Mouse (Mus musculus): ENCODE data around the gene Hist1h2bf. TPM values are rescaled to one million over a fixed set of nuclear protein-coding genes. Genes with fewer than 3 reads are reported as not detected.
"Not testable (repeated sequence)": the region's sequence is repeated elsewhere in the genome, so short reads cannot be mapped to it uniquely, and the experiment has no call there.

The Hist1h2bf gene
- polyA plus RNA-seq, 1 experiment from 2014 or later: 1.6 TPM

DNA sequence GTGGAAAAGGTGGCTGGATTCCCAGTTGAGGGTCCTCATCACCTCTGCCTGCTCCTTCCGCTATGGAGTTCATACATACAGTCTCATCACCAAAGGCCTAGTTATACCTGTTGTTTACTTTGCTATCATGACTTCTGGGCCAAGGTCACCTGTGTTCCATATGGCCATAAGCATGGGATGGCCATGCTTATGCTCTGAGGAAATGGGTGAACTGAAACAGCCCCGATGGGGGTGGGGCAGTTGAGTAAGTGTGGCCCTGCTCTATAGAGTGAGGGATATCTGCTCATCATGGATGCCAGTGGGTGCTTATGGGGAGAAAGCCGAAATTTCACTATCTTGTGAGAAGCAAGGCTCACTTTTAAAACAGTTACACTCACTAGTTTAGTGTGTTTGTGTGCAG is 31.1 kb upstream of the Hist1h2bf start:
- Histone ChIP-seq H3K4me1 (no peaks in the 10 kb centered on the region), H3K9me3 (no peaks in the 10 kb centered on the region), H3K27me3 (replicated peaks) (no peaks in the 10 kb centered on the region), H3K9ac (no peak overlapping the region), H3K4me3 (no peak overlapping the region), H3K27ac (replicated peaks) (no peak overlapping the region), H3K36me3 (no peaks in the 10 kb centered on the region), H3K4me2 (no peak overlapping the region)
- ATAC-seq (ENCODE audit: extremely low read depth, insufficient number of reproducible peaks, low FRiP score, low TSS enrichment): no peak
- WGBS: 79% methylated on average over 3 of the region's 3 CpGs

DNA sequence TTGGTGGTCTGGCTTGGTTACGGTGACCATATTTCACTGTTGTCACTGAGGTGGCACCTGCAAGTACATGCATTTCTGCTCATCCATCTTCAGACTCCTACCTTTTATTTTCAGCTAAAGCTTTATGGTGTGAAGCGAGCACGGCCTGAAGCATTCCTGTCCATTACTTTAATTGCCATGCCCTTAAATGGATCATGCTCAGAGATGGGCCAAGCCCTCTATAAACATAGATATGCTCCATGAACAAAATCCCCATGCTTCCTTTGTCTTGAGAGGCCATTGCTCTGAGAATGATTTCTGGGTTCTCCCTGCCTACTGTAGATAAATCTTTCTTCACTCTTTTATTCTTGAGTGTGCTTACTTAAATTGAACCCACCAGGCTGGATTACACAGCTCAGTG is 30.5 kb upstream of the Hist1h2bf start:
- Histone ChIP-seq H3K9me3 (no peaks in the 10 kb centered on the region), H3K27ac (replicated peaks) (no peak overlapping the region), H3K4me1 (no peaks in the 10 kb centered on the region), H3K27me3 (replicated peaks) (no peaks in the 10 kb centered on the region), H3K4me2 (no peak overlapping the region), H3K4me3 (no peak overlapping the region), H3K9ac (no peak overlapping the region), H3K36me3 (no peaks in the 10 kb centered on the region)
- WGBS: 76% methylated on average over 3 of the region's 3 CpGs
- ATAC-seq (ENCODE audit: extremely low read depth, insufficient number of reproducible peaks, low FRiP score, low TSS enrichment): no peak

DNA sequence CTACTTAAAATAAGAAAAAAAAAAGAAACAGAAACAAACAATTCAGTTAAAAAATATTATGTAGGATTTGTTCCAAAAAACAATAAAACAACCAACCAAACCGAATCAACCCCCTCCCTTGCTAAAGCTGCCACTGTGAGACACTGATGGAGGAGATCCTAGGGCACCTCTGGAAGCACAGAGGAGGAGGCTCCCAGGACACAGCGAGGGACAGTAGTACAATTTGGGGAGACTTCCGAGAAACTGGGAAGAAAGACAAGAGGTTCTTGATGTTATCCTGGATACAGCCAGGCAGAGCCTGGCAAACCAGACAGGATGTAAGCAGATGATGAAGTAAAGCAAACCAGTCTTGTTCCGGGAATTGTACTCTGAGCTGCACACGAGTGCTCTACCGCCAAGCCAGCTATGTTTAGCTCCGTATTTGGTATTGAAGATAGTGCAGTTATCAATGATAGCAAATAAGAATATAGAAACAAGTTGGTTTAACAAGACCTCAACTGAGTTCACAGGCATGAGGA is 29.2 kb upstream of the Hist1h2bf start:
- H3K9me3 ChIP-seq: no peaks in the 10 kb centered on the region
- no peak overlapping the region for H3K9ac ChIP-seq
- H3K4me3 ChIP-seq: no peak overlapping the region
- no peaks in the 10 kb centered on the region for H3K36me3 ChIP-seq
- no peaks in the 10 kb centered on the region for H3K27me3 ChIP-seq (replicated peaks)
- ATAC-seq (ENCODE audit: extremely low read depth, insufficient number of reproducible peaks, low FRiP score, low TSS enrichment): no peak
- no peak overlapping the region for H3K4me2 ChIP-seq
- 47% methylated on average over 7 of the region's 7 CpGs for WGBS
- no peaks in the 10 kb centered on the region for H3K4me1 ChIP-seq
- H3K27ac ChIP-seq (replicated peaks): no peak overlapping the region

DNA sequence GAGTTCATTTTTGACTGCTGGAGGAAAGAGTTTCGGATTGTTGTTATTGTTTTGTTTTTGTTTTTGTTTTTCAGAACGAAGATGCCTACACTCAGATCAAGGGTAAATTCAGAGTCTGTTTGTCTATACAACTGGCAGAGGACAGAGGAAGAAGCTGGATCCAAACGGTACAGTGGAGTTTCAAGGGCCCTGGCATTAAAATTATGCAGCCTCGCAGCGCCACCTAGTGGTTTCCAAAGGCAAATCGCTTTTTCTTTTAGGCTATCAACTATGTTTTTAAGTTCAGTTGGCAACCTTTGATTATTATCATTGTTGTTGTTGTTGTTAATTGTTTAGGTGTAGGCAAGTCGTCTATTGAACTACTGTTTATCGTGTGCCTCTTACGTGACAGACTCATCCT is 24.0 kb upstream of the Hist1h2bf start:
- H3K27me3 ChIP-seq (replicated peaks): no peaks in the 10 kb centered on the region
- H3K27ac ChIP-seq (replicated peaks): no peak overlapping the region
- H3K9me3 ChIP-seq: no peaks in the 10 kb centered on the region
- WGBS: 7% methylated on average over 9 of the region's 9 CpGs
- no peak overlapping the region for H3K4me2 ChIP-seq
- H3K36me3 ChIP-seq: no peaks in the 10 kb centered on the region
- H3K9ac ChIP-seq: no peak overlapping the region
- H3K4me1 ChIP-seq: peaks cover 14% of the 10 kb centered on the region
- no peak for ATAC-seq (ENCODE audit: extremely low read depth, insufficient number of reproducible peaks, low FRiP score, low TSS enrichment)
- no peak overlapping the region for H3K4me3 ChIP-seq

DNA sequence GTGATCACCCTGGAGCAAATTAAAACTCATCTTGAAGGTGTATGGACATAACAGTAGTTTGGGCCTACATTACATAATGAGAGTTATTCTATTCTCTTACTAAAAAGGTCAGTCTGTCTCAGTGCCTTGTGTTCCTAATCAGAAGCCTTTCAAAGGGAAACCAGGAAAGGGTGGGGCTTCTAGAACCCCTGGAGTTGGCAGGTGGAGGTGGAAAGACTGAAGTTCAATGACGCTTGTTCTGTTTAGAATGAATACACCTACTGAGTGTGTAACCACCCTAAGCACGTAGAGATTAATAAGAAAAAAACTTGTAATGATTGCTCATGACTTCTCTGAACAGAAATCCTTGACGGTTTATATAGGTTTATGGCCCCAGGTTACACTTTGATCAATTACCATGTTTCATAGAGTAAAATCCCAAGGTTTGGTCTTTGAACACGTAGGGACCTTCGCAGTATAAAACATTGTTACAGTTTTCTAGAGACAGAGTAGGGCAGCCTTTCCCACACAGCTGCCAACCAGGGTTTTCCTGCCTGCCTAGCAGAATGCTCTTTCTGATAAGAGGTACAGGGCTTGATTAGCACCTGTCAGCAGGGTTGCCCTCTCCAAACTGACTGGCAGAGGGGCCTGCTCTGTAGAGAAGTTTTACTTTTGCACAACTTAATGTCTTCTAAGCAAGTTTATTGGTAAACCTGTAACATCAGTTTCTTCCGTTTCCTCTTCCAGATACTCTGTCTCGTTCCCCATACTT is 21.8 kb upstream of the Hist1h2bf start:
- H3K9me3 ChIP-seq: no peaks in the 10 kb centered on the region
- no peaks in the 10 kb centered on the region for H3K36me3 ChIP-seq
- no peak for ATAC-seq (ENCODE audit: extremely low read depth, insufficient number of reproducible peaks, low FRiP score, low TSS enrichment)
- H3K27me3 ChIP-seq (replicated peaks): no peaks in the 10 kb centered on the region
- H3K4me2 ChIP-seq: no peak overlapping the region
- WGBS: 75% methylated on average over 7 of the region's 7 CpGs
- H3K4me1 ChIP-seq: peaks cover 15% of the 10 kb centered on the region
- H3K9ac ChIP-seq: no peak overlapping the region
- 0 out of 2 replicates have a peak overlapping the region, but pooled peaks have one; percentile 28 for H3K27ac ChIP-seq (replicated peaks)
- H3K4me3 ChIP-seq: no peak overlapping the region

DNA sequence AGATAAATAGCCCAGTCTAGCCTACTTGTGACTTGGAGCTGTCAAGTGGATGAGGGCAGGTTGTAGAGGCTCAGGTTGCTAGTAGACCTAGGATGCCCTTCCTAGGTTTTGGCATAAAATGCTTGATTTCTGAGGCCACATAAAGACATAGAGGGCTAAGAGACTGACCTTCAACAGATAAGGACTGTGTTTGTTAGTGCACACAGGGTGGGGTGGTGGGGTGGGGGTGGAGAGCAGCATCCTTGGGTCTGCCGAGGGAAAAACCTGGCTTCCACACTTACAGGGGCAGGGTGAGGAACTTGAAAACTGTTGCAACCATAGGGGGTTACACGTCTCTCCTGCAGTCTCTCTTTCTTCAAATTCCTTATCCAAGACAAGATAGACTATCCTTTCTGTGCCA is 21.2 kb upstream of the Hist1h2bf start:
- H3K4me1 ChIP-seq: peaks cover 15% of the 10 kb centered on the region
- H3K27ac ChIP-seq (replicated peaks): no peak overlapping the region
- no peaks in the 10 kb centered on the region for H3K36me3 ChIP-seq
- ATAC-seq (ENCODE audit: extremely low read depth, insufficient number of reproducible peaks, low FRiP score, low TSS enrichment): no peak
- H3K4me3 ChIP-seq: no peak overlapping the region
- no peak overlapping the region for H3K9ac ChIP-seq
- no peaks in the 10 kb centered on the region for H3K27me3 ChIP-seq (replicated peaks)
- 57% methylated on average over 2 of the region's 2 CpGs for WGBS
- H3K9me3 ChIP-seq: no peaks in the 10 kb centered on the region
- H3K4me2 ChIP-seq: no peak overlapping the region

DNA sequence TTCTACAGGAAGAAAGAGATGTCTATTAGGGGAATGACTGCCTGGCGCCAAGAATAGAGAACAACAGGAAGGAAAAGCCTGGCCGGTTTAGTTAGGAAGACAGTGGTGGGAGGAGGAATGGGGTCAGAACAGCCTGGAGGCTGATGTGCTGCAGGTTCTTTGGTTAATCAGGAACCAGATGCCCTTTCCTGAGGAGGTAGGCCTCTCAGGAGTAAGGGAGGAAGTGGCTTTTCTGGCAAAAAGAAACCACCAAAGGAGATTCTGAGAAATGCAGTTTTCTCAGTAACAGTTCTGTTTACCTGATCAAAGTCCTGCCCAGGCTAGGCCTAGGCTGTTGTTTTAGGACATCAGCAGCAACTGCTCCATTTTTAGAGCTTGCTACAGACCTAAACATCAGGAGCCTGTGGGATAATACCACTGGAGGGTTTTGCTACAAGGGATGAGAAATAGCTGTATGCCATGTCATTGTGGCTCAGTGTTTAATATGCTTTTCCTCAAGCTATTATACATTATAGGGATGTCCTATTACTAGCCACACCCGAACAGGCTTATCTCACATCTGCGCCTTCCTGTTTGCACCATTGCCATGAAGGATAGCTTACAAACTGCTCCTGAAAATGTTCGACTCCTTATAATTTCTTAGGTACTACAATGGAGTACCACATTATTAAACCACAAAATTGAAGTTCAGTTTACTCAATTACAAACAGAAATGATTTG is 19.2 kb upstream of the Hist1h2bf start:
- no peak for ATAC-seq (ENCODE audit: extremely low read depth, insufficient number of reproducible peaks, low FRiP score, low TSS enrichment)
- 59% methylated on average over 5 of the region's 5 CpGs for WGBS
- H3K9ac ChIP-seq: no peak overlapping the region
- H3K27ac ChIP-seq (replicated peaks): peak overlapping the region; percentile 51
- H3K27me3 ChIP-seq (replicated peaks): no peaks in the 10 kb centered on the region
- no peak overlapping the region for H3K4me2 ChIP-seq
- no peaks in the 10 kb centered on the region for H3K9me3 ChIP-seq
- no peak overlapping the region for H3K4me3 ChIP-seq
- H3K36me3 ChIP-seq: no peaks in the 10 kb centered on the region
- peaks cover 15% of the 10 kb centered on the region for H3K4me1 ChIP-seq

DNA sequence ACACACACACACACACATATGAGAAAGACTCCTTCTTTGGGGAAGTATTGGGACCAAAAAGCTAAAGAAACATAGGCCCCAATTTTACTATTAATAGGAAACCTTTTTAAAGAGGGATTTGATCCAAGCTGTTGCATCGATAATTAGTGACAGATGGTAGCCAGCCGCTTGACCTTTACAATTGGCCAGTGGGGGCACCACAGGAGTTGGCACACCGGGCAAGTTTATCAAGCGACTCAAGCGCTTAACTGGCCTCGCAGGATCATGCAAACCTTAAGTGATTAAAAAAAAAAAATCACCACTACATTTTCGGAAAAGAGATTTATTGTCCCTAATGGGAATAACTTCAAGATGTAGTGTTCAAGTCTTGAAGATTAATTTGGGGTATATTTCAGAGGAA is 18.6 kb upstream of the Hist1h2bf start:
- H3K9ac ChIP-seq: no peak overlapping the region
- no peaks in the 10 kb centered on the region for H3K36me3 ChIP-seq
- no peak for ATAC-seq (ENCODE audit: extremely low read depth, insufficient number of reproducible peaks, low FRiP score, low TSS enrichment)
- WGBS: 85% methylated on average over 7 of the region's 7 CpGs
- H3K4me1 ChIP-seq: peaks cover 15% of the 10 kb centered on the region
- no peaks in the 10 kb centered on the region for H3K27me3 ChIP-seq (replicated peaks)
- no peak overlapping the region for H3K4me3 ChIP-seq
- no peak overlapping the region for H3K4me2 ChIP-seq
- H3K27ac ChIP-seq (replicated peaks): 0 out of 2 replicates have a peak overlapping the region, but pooled peaks have one; percentile 51
- H3K9me3 ChIP-seq: no peaks in the 10 kb centered on the region

DNA sequence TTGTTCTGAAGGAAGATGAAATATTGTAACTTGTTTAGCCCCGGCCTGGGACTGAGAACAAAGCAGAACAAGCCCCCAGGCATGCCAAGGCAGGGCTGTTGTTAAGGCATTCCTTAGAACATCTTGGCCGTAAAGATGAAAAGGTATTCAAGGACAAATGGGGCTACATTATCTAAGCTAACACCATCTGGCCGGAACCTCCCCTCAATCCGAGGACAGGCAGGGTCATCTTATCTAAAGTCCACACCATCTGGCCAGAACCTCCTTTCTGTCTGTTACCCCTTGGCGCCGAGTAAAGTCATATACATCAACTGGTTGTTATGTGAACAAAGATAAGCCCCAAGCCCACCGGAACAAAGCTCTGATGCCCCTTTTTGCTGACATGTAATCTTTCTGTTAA is 17.9 kb upstream of the Hist1h2bf start:
- H3K9me3 ChIP-seq; H3K4me3 ChIP-seq; H3K4me2 ChIP-seq; H3K27me3 ChIP-seq (replicated peaks); H3K27ac ChIP-seq (replicated peaks); H3K36me3 ChIP-seq; H3K9ac ChIP-seq; ATAC-seq (ENCODE audit: extremely low read depth, insufficient number of reproducible peaks, low FRiP score, low TSS enrichment): not testable (repeated sequence)
- H3K4me1 ChIP-seq: peaks cover 18% of the 10 kb centered on the region
- 64% methylated on average over 7 of the region's 7 CpGs for WGBS

DNA sequence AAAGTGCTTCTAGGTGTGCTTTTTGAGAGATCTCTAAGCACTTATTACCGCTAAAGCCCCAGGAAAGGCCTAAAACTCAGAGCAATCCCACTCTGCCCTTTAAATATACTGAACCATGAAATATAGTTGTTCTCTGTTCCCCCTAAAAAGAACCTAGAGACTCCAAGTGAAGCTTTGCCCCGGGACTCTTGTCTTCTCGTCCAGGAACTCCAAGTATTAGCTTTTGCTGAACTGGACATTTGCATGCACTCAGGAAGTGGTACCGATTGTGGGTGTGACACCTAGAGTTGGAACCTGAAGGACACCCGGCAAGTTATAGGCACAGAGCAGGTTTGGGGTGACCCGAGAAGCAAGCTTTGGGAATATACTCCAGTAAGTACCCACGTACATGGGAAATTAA is 17.2 kb upstream of the Hist1h2bf start:
- no peaks in the 10 kb centered on the region for H3K9me3 ChIP-seq
- WGBS: 88% methylated on average over 7 of the region's 7 CpGs
- no peak overlapping the region for H3K4me2 ChIP-seq
- no peaks in the 10 kb centered on the region for H3K36me3 ChIP-seq
- no peak overlapping the region for H3K4me3 ChIP-seq
- ATAC-seq (ENCODE audit: extremely low read depth, insufficient number of reproducible peaks, low FRiP score, low TSS enrichment): no peak
- H3K27ac ChIP-seq (replicated peaks): no peak overlapping the region
- H3K9ac ChIP-seq: no peak overlapping the region
- peaks cover 21% of the 10 kb centered on the region for H3K4me1 ChIP-seq
- H3K27me3 ChIP-seq (replicated peaks): no peaks in the 10 kb centered on the region

DNA sequence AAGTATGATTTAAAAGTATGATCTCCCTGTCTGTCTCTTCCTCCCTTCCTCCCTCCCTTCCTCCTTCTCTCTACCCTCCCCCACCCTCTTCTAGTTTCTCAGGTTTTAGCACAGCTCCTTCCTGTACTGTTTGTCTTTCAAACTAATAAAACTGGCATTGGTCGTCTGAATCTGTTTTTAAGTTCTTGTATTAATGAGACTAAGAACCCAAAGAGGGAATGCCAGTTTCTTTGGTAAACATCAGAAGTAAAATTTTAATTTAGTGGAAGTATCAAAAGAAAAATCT is 12.9 kb upstream of the Hist1h2bf start:
- H3K27me3 ChIP-seq (replicated peaks): no peaks in the 10 kb centered on the region
- H3K9ac ChIP-seq: peak overlapping the region; percentile 84
- 5% methylated on average over 1 of the region's 1 CpGs for WGBS
- no peak for ATAC-seq (ENCODE audit: extremely low read depth, insufficient number of reproducible peaks, low FRiP score, low TSS enrichment)
- no peaks in the 10 kb centered on the region for H3K36me3 ChIP-seq
- H3K27ac ChIP-seq (replicated peaks): peak overlapping the region; percentile 94
- no peaks in the 10 kb centered on the region for H3K9me3 ChIP-seq
- peaks cover 33% of the 10 kb centered on the region for H3K4me1 ChIP-seq
- H3K4me2 ChIP-seq: peak overlapping the region; percentile 80
- peak overlapping the region; percentile 52 for H3K4me3 ChIP-seq

All from heart, embryonic 13.5 days (tissue).